Mouse (Mus musculus): Measurements from ENCODE around the gene Col13a1. TPM values are rescaled to one million over a fixed set of nuclear protein-coding genes. Genes with fewer than 3 reads are reported as not detected.

Gene Col13a1
- polyA plus RNA-seq, 3 experiments from 2014 or later = not detected

- ATAC-seq = no peak
These were observed 80.8 kb downstream of the Col13a1 start for GRCm38 (mm10) chr10:61898116-61898515.

- ATAC-seq = no peak
These were observed 84.3 kb downstream of the Col13a1 start for GRCm38 (mm10) chr10:61894564-61894963.

GRCm38 (mm10) chr10:61891138-61891537 is 87.8 kb downstream of the Col13a1 start:
- no peak for ATAC-seq

- ATAC-seq = no peak
These were observed 88.6 kb downstream of the Col13a1 start for GRCm38 (mm10) chr10:61890294-61890693.

- no peak for ATAC-seq
These were observed 99.5 kb downstream of the Col13a1 start for GRCm38 (mm10) chr10:61879427-61879826.

GRCm38 (mm10) chr10:61877787-61878186 is 101.1 kb downstream of the Col13a1 start:
- no peak for ATAC-seq

- no peak for ATAC-seq
These were observed 109.1 kb downstream of the Col13a1 start for GRCm38 (mm10) chr10:61869796-61870195.

- ATAC-seq = no peak
These were observed 112.8 kb downstream of the Col13a1 start for GRCm38 (mm10) chr10:61866045-61866580.

GRCm38 (mm10) chr10:61859451-61859850 is 119.5 kb downstream of the Col13a1 start:
- no peak for ATAC-seq

GRCm38 (mm10) chr10:61855139-61855675 is 123.7 kb downstream of the Col13a1 start:
- no peak for ATAC-seq

- no peak for ATAC-seq
These were observed 126.1 kb downstream of the Col13a1 start for GRCm38 (mm10) chr10:61852824-61853223.

- ATAC-seq = no peak
These were observed 130.4 kb downstream of the Col13a1 start for GRCm38 (mm10) chr10:61848553-61848952.

- no peak for ATAC-seq
These were observed 133.4 kb downstream of the Col13a1 start for GRCm38 (mm10) chr10:61845476-61845875.

- ATAC-seq = no peak
These were observed 134.4 kb downstream of the Col13a1 start for GRCm38 (mm10) chr10:61844475-61844874.

- ATAC-seq = no peak
These were observed 136.6 kb downstream of the Col13a1 start for GRCm38 (mm10) chr10:61842261-61842660.

- ATAC-seq = no peak
These were observed 139.6 kb downstream of the Col13a1 start for GRCm38 (mm10) chr10:61839326-61839725.

- ATAC-seq = no peak
These were observed 140.1 kb downstream of the Col13a1 start for GRCm38 (mm10) chr10:61838769-61839168.

- no peak for ATAC-seq
These were observed 141.6 kb downstream of the Col13a1 start for GRCm38 (mm10) chr10:61837286-61837685.

- ATAC-seq = no peak
These were observed 144.6 kb downstream of the Col13a1 start for GRCm38 (mm10) chr10:61834288-61834687.

GRCm38 (mm10) chr10:61832713-61833112 is 146.2 kb downstream of the Col13a1 start:
- ATAC-seq = no peak

- ATAC-seq = no peak
These were observed 147.2 kb downstream of the Col13a1 start for GRCm38 (mm10) chr10:61831741-61832140.

- no peak for ATAC-seq
These were observed 147.7 kb downstream of the Col13a1 start for GRCm38 (mm10) chr10:61831251-61831650.

GRCm38 (mm10) chr10:61830817-61831216 is 148.1 kb downstream of the Col13a1 start:
- ATAC-seq = no peak

- ATAC-seq = no peak
These were observed 149.9 kb downstream of the Col13a1 start for GRCm38 (mm10) chr10:61829046-61829445.

Data from inflammation-experienced regulatory T-cells, adult 6 months (primary cell).